Mouse (Mus musculus): ENCODE data around the gene Mfsd14b. TPM values are rescaled to one million over a fixed set of nuclear protein-coding genes. Genes with fewer than 3 reads are reported as not detected.

The Mfsd14b gene
- polyA plus RNA-seq, 1 experiment, result 9.8 TPM

- no peaks in the 10 kb centered on the region for H3K4me1 ChIP-seq (ENCODE audit: control insufficient read depth, insufficient read depth, insufficient read length)
- DNase-seq (ENCODE audit: low read depth in 1 of 2, low spot score in 2 of 2), result no peak
- H3K27me3 ChIP-seq (ENCODE audit: control insufficient read depth, insufficient read depth, low read length), result no peaks in the 10 kb centered on the region
- H3K4me3 ChIP-seq (ENCODE audit: extremely low read depth, insufficient read depth, insufficient read length), result no peak overlapping the region; the same call in none of the 2 replicates
- TF ChIP-seq CTCF (IDR thresholded peaks at IDR 0.05; ENCODE audit: extremely low read depth, insufficient read depth, insufficient read length, insufficient replicate concordance), result no peak
- TF ChIP-seq POLR2A (IDR thresholded peaks at IDR 0.05; ENCODE audit: low read depth, low read length), result no peak
- no peak overlapping the region for H3K27ac ChIP-seq (ENCODE audit: insufficient read depth, low read length)
- no peaks in the 10 kb centered on the region for H3K36me3 ChIP-seq (ENCODE audit: control insufficient read depth, insufficient read depth, low read length)
- 97% methylated on average over 3 of the region's 3 CpGs for WGBS
Observed at GRCm38 (mm10) chr13:65113239-65113638, 464 bp upstream of the Mfsd14b start.

DNA sequence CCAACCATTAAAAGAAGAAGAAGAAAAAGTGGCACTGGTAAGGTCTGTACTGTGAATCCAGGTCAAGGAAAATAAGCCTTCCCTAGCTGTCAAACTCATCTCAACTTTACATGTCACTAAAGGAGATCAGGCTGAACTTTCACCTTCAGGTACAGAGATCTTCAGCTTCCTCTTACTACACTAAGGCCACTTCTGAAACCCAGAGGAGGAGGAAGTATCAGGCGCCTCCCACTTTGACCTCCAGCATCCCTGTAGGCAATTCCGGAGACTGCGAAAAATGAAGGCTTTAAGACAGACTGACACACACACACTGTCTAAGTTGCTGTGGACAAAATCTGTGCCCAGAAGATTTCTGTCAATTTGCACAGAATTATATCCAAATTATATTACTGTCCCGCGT is 814 bp downstream of the Mfsd14b start:
- DNase-seq (ENCODE audit: low read depth in 1 of 2, low spot score in 2 of 2), result peak in 1 of 2 experiments; percentile 34
- no peaks in the 10 kb centered on the region for H3K4me1 ChIP-seq (ENCODE audit: control insufficient read depth, insufficient read depth, insufficient read length)

GRCm38 (mm10) chr13:65101232-65101631 is 11.5 kb downstream of the Mfsd14b start:
- no peaks in the 10 kb centered on the region for H3K27me3 ChIP-seq (ENCODE audit: control insufficient read depth, insufficient read depth, low read length)

More for the DNA sequence above, 814 bp downstream of the Mfsd14b start:
- Histone ChIP-seq H3K36me3 (ENCODE audit: control insufficient read depth, insufficient read depth, low read length) (no peaks in the 10 kb centered on the region), H3K4me3 (ENCODE audit: extremely low read depth, insufficient read depth, insufficient read length) (peak overlapping the region; percentile 93), H3K27me3 (ENCODE audit: control insufficient read depth, insufficient read depth, low read length) (no peaks in the 10 kb centered on the region), H3K27ac (ENCODE audit: insufficient read depth, low read length) (peak overlapping the region; percentile 82)
- TF ChIP-seq POLR2A (IDR thresholded peaks at IDR 0.05; ENCODE audit: low read depth, low read length), result no peak
- no peak for TF ChIP-seq CTCF (IDR thresholded peaks at IDR 0.05; ENCODE audit: extremely low read depth, insufficient read depth, insufficient read length, insufficient replicate concordance)
- WGBS, result 0% methylated on average over 5 of the region's 5 CpGs

DNA sequence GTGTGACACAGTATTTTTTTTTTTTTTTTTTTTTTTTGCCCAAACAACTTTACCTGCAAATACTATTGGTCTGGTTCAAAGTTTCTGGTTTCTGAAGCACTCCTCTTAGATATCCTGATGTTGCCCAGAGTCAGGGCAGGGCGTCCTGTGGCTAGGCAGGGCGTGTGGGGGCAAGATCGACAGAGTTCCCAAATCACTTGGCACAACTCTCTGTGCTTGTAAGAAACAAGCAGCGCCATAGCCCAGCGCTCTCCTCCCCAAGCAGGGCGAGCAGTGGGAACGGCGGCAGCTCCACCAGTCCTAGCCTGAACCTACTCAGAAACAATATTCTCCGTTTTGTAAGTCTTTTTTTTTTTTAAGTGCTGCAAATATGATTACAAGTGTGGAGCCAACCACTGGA is 12.1 kb downstream of the Mfsd14b start:
- peaks cover 7% of the 10 kb centered on the region for H3K4me1 ChIP-seq (ENCODE audit: control insufficient read depth, insufficient read depth, insufficient read length)
- 78% methylated on average over 9 of the region's 9 CpGs for WGBS

More at GRCm38 (mm10) chr13:65101232-65101631, 11.5 kb downstream of the Mfsd14b start:
- Histone ChIP-seq H3K4me1 (ENCODE audit: control insufficient read depth, insufficient read depth, insufficient read length) (peaks cover 7% of the 10 kb centered on the region), H3K4me3 (ENCODE audit: extremely low read depth, insufficient read depth, insufficient read length) (no peak overlapping the region), H3K36me3 (ENCODE audit: control insufficient read depth, insufficient read depth, low read length) (no peaks in the 10 kb centered on the region), H3K27ac (ENCODE audit: insufficient read depth, low read length) (no peak overlapping the region)
- DNase-seq (ENCODE audit: low read depth in 1 of 2, low spot score in 2 of 2), result no peak
- 23% methylated on average over 3 of the region's 3 CpGs for WGBS
- TF ChIP-seq CTCF (IDR thresholded peaks at IDR 0.05; ENCODE audit: extremely low read depth, insufficient read depth, insufficient read length, insufficient replicate concordance) (no peak), POLR2A (IDR thresholded peaks at IDR 0.05; ENCODE audit: low read depth, low read length) (no peak)

GRCm38 (mm10) chr13:65097018-65097417 is 15.8 kb downstream of the Mfsd14b start:
- Histone ChIP-seq H3K36me3 (ENCODE audit: control insufficient read depth, insufficient read depth, low read length) (no peaks in the 10 kb centered on the region; the same call in 1 of the 2 replicates), H3K27me3 (ENCODE audit: control insufficient read depth, insufficient read depth, low read length) (no peaks in the 10 kb centered on the region), H3K27ac (ENCODE audit: insufficient read depth, low read length) (no peak overlapping the region), H3K4me3 (ENCODE audit: extremely low read depth, insufficient read depth, insufficient read length) (no peak overlapping the region), H3K4me1 (ENCODE audit: control insufficient read depth, insufficient read depth, insufficient read length) (peaks cover 7% of the 10 kb centered on the region)
- no peak for DNase-seq (ENCODE audit: low read depth in 1 of 2, low spot score in 2 of 2)
- TF ChIP-seq POLR2A (IDR thresholded peaks at IDR 0.05; ENCODE audit: low read depth, low read length), result no peak
- no peak for TF ChIP-seq CTCF (IDR thresholded peaks at IDR 0.05; ENCODE audit: extremely low read depth, insufficient read depth, insufficient read length, insufficient replicate concordance)

More for the DNA sequence above, 12.1 kb downstream of the Mfsd14b start:
- DNase-seq (ENCODE audit: low read depth in 1 of 2, low spot score in 2 of 2), result no peak
- no peak overlapping the region for H3K4me3 ChIP-seq (ENCODE audit: extremely low read depth, insufficient read depth, insufficient read length)
- H3K27ac ChIP-seq (ENCODE audit: insufficient read depth, low read length), result no peak overlapping the region
- TF ChIP-seq POLR2A (IDR thresholded peaks at IDR 0.05; ENCODE audit: low read depth, low read length) (no peak), CTCF (IDR thresholded peaks at IDR 0.05; ENCODE audit: extremely low read depth, insufficient read depth, insufficient read length, insufficient replicate concordance) (no peak)
- H3K36me3 ChIP-seq (ENCODE audit: control insufficient read depth, insufficient read depth, low read length), result no peaks in the 10 kb centered on the region
- H3K27me3 ChIP-seq (ENCODE audit: control insufficient read depth, insufficient read depth, low read length), result no peaks in the 10 kb centered on the region

DNA sequence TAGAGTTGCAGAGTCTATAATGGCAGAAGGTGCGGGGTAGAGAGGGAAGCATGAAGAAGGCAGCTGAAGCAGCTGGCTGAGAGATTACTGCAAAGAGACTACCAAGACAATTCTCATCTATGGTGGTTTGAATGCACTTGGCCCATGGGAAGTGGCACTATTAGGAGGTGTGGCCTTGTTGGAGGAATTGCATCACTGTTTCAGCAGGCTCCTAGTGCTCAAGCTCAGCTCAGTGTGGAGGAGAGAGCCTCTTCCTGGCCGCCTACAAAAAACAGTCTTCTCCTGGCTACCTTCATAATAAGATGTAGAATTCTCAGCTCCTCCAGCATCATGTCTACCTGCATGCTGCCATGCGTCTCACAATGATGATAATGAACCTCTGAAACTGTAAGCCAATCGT is 16.9 kb downstream of the Mfsd14b start:
- WGBS, result 95% methylated on average over 4 of the region's 4 CpGs
- H3K27me3 ChIP-seq (ENCODE audit: control insufficient read depth, insufficient read depth, low read length), result no peaks in the 10 kb centered on the region
- no peaks in the 10 kb centered on the region; the same call in 1 of the 2 replicates for H3K36me3 ChIP-seq (ENCODE audit: control insufficient read depth, insufficient read depth, low read length)
- no peak for TF ChIP-seq CTCF (IDR thresholded peaks at IDR 0.05; ENCODE audit: extremely low read depth, insufficient read depth, insufficient read length, insufficient replicate concordance)
- no peak for TF ChIP-seq POLR2A (IDR thresholded peaks at IDR 0.05; ENCODE audit: low read depth, low read length)
- H3K4me1 ChIP-seq (ENCODE audit: control insufficient read depth, insufficient read depth, insufficient read length), result peaks cover 3% of the 10 kb centered on the region; the same call in 1 of the 2 replicates
- H3K27ac ChIP-seq (ENCODE audit: insufficient read depth, low read length), result no peak overlapping the region
- H3K4me3 ChIP-seq (ENCODE audit: extremely low read depth, insufficient read depth, insufficient read length), result no peak overlapping the region
- no peak for DNase-seq (ENCODE audit: low read depth in 1 of 2, low spot score in 2 of 2)

DNA sequence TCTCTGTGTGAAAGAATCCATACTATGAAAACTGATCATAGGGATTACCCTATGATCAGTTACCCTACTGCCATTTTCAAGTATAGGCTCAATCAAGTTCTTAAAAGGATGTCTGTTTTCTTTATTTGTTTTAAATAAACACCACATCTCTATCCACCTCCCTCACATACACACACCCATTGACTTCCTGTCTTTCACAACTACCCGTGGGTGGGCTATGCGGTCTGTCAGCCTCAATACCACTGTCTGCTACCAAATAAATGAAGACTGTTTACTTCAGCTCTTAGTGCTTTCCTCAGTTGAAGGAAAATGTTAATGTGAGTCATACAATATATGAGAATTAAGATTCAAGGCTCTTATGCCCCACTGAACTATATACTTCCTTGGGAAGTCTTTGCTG is 42.8 kb downstream of the Mfsd14b start:
- no peak overlapping the region for H3K27ac ChIP-seq (ENCODE audit: insufficient read depth, low read length)
- no peaks in the 10 kb centered on the region for H3K4me1 ChIP-seq (ENCODE audit: control insufficient read depth, insufficient read depth, insufficient read length)
- WGBS, result 73% methylated on average over 2 of the region's 2 CpGs
- no peak overlapping the region for H3K4me3 ChIP-seq (ENCODE audit: extremely low read depth, insufficient read depth, insufficient read length)
- no peaks in the 10 kb centered on the region for H3K27me3 ChIP-seq (ENCODE audit: control insufficient read depth, insufficient read depth, low read length)
- H3K36me3 ChIP-seq (ENCODE audit: control insufficient read depth, insufficient read depth, low read length), result peaks cover 14% of the 10 kb centered on the region
- no peak for DNase-seq (ENCODE audit: low read depth in 1 of 2, low spot score in 2 of 2)
- TF ChIP-seq POLR2A (IDR thresholded peaks at IDR 0.05; ENCODE audit: low read depth, low read length) (no peak), CTCF (IDR thresholded peaks at IDR 0.05; ENCODE audit: extremely low read depth, insufficient read depth, insufficient read length, insufficient replicate concordance) (no peak)
